Mouse (Mus musculus) myocyte (in vitro differentiated cells): Measurements from ENCODE around the gene Bicd2.

Experiments used
- E2F4 ChIP-seq: IDR thresholded peaks from one replicate; pipeline ENCODE4 v1.6.1; 2011; ENCODE audit warnings: mild to moderate bottlenecking, control low read depth, moderate library complexity; ENCODE audit not compliant: insufficient read depth
- POLR2A ChIP-seq: IDR thresholded peaks from one replicate; pipeline ENCODE4 v1.6.1; 2011; ENCODE audit warnings: low read depth, mild to moderate bottlenecking, control low read depth, moderate library complexity; ENCODE audit not compliant: insufficient read length
- TCF3 ChIP-seq: IDR thresholded peaks from one replicate; pipeline ENCODE4 v1.6.1; 2011; ENCODE audit warnings: low read depth, control low read depth; ENCODE audit not compliant: insufficient read length
- USF1 ChIP-seq: IDR thresholded peaks from one replicate; pipeline ENCODE4 v1.6.1; 2011; ENCODE audit warnings: low read depth, mild to moderate bottlenecking, control low read depth, moderate library complexity

GRCm38 (mm10) chr13:49344567-49344966 is 3.2 kb downstream of the Bicd2 start:
- TF ChIP-seq POLR2A = peak; percentile 39
- no peak for TF ChIP-seq USF1
- no peak for TF ChIP-seq E2F4
- TF ChIP-seq TCF3 = no peak
